16 mouse cellular contexts compared by ENCODE assay signal in genomic region chr10:4139531-4139930, GRCm38 (mm10).
"Had no signal": no experiment of that assay in that cellular context is flagged by ENCODE, and none has a peak within 500 bp of the region (broad histone marks: within the 10 kb centered on the region; RNA-seq: fewer than 3 reads in every experiment).

No protein-coding gene starts in this region.

- H3K9me3 ChIP-seq: lung, embryonic 15.5 days; megakaryocyte, embryonic 14.5 days; midbrain, embryonic 13.5 days; midbrain, embryonic 15.5 days; neural tube, embryonic 12.5 days; stomach, embryonic 15.5 days had no signal

- H3K9ac ChIP-seq: lung, embryonic 15.5 days; midbrain, embryonic 13.5 days; midbrain, embryonic 15.5 days; neural tube, embryonic 12.5 days; stomach, embryonic 15.5 days had no signal

- H3K4me3 ChIP-seq: lung, embryonic 15.5 days; megakaryocyte, embryonic 14.5 days; midbrain, embryonic 13.5 days; midbrain, embryonic 15.5 days; neural tube, embryonic 12.5 days; stomach, embryonic 15.5 days had no signal

- DNase-seq: lung, adult 2 months; lung, postnatal 14 days; lung, postnatal 36 days; right cerebral cortex, postnatal 14 days; thymus, adult 18-20 months; thymus, postnatal 14 days; thymus, postnatal 36 days had no signal

- H3K4me1 ChIP-seq: lung, embryonic 15.5 days; megakaryocyte, embryonic 14.5 days; midbrain, embryonic 13.5 days; midbrain, embryonic 15.5 days; neural tube, embryonic 12.5 days; stomach, embryonic 15.5 days had no signal

- H3K36me3 ChIP-seq: lung, embryonic 15.5 days; midbrain, embryonic 13.5 days; midbrain, embryonic 15.5 days; neural tube, embryonic 12.5 days; stomach, embryonic 15.5 days had no signal

- H3K27me3 ChIP-seq: lung, embryonic 15.5 days; megakaryocyte, embryonic 14.5 days; midbrain, embryonic 13.5 days; midbrain, embryonic 15.5 days; neural tube, embryonic 12.5 days; stomach, embryonic 15.5 days had no signal

- H3K27ac ChIP-seq: lung, embryonic 15.5 days; macrophage; midbrain, embryonic 13.5 days; midbrain, embryonic 15.5 days; neural tube, embryonic 12.5 days; stomach, embryonic 15.5 days had no signal

- H3K4me2 ChIP-seq: lung, embryonic 15.5 days; midbrain, embryonic 11.5 days; midbrain, embryonic 13.5 days; midbrain, embryonic 15.5 days; neural tube, embryonic 12.5 days; stomach, embryonic 15.5 days had no signal

- ATAC-seq: lung, postnatal 0 days; midbrain, embryonic 13.5 days; midbrain, embryonic 15.5 days had no signal
